Mouse (Mus musculus) spleen, adult 18-20 months (tissue): Measurements from ENCODE around the gene Syngap1.
"Not testable (repeated sequence)": the region's sequence is repeated elsewhere in the genome, so short reads cannot be mapped to it uniquely, and the experiment has no call there.

Source experiments
- DNase-seq, 2 experiments: peaks; one replicate each; pipeline ENCODE4 v3.0.0; 2022; ENCODE audit warnings: mixed read lengths in 2 of 2

Gene Syngap1

DNA sequence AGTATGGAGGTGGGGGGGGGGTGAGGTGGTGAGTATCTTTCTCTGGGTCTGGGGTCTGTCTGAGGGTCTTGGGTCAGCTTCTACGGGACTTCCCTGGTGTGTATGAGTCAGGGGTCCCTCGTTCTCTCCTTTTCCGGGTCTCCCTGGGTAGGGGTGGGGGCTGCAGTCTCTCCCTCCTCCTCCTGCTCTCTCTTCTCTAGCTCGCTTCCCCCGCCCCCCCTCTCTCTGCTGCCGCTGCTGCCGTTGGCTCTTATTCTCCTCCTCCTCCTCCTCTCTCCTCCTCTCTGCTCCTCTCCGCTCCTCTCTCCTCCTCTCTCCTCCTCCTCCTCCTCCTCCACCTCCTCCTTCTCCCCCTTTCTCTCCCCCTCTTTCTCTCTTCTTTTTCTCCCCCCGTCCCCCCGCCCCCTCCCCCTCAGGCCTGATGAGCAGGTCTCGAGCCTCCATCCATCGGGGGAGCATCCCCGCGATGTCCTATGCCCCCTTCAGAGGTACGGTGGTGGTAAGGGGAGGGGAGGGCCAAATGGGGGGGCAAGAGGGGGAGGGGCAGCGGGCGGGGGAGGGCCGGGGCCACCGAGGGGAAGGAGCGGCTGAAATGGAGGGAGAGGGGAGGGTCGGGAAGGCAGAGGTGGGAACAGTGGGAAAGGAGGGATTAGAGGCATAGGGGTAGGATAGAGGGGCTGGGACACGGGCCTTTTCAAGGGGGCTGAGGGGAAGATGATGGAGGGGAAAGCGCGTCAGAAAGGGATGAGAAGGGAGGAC, at the start of gene Syngap1:
Gene Syngap1 (plus strand): TSS at position 223 of the 759 bp plus-strand sequence.
- DNase-seq = no peak

- no peak for DNase-seq
Measured at GRCm38 (mm10) chr17:26892635-26893375, 48.2 kb upstream of the Syngap1 start.

GRCm38 (mm10) chr17:26893492-26893891, 47.6 kb upstream of the Syngap1 start:
- no peak for DNase-seq

GRCm38 (mm10) chr17:26894342-26894741, 46.7 kb upstream of the Syngap1 start:
- no peak for DNase-seq

DNA sequence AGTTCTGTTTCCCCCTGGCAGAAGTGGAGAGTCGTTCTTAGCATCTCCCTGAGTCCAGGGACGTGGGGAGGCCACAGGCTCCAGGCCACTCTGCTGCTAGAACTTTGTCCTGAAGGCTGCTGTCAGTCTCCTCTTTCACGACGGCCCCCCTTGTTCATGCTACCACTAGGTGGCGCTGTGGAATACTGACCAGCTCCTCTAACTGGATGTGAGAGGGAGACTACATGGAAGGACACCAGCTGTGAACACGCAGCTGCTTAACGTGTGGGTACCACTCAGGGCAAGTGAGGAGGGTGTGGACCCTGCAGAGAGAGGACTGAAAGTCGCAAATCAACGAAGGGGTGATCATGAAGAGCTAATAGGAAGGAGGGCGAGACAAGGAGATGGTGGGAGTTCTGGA, 45.5 kb upstream of the Syngap1 start:
- DNase-seq = peak; percentile 40 to 71

- no peak for DNase-seq
Measured at GRCm38 (mm10) chr17:26900916-26901315, 40.1 kb upstream of the Syngap1 start.

- DNase-seq = no peak
Measured at GRCm38 (mm10) chr17:26904320-26904719, 36.7 kb upstream of the Syngap1 start.

DNA sequence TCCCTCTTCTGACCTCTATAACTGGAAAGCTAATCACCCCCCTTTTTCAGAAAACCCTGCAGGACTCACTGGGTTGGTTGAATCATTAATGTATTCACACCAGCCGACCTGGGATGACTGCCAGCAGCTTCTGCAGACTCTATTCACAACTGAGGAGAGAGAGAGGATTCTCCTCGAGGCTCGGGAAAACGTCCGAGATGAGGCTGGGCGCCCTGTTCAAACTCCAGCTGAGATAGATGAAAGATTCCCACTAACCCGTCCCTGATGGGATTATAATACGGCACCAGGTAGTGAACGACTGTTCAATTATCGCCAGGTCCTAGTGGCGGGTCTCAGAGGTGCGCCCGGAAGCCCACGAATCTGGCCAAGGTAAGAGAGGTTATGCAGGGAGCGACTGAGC, 33.5 kb upstream of the Syngap1 start:
- DNase-seq = not testable (repeated sequence)

GRCm38 (mm10) chr17:26915248-26915647, 25.8 kb upstream of the Syngap1 start:
- no peak for DNase-seq

DNA sequence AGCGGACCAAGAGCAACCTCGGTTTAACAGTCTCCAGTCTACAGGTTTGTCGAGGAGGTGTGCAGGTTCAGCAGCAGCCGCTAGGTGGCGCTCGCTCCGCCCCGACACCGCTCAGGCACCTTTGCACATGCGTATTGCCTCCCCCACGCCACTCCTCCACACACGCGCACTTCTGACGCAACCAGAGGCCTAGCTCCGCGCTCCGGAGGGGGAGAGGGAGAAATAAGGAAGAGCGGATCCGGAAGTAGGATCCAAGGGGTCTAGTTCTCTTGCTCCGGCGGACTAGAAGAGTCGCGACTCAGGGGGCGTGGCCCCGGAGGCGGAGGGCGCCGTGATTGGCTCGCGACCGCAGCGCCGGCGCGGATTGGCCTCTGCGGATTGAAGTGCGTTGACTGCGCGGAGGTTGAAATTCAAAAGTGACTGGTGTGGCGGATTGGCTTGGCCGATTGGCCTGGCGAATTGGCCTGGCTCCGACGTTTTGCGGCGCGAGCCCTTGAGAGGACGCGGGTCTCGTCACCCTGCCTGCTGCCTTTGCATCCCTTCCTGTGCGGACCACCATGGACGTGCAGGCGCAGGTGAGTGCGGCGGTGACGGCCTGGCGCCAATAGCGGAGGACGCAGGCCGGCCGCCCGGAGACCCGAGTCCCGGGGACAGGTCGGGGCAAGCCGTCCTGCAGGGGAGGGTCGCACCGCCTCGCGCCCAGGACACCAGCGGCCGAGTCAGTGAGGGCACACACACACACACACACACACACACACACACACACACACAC, 24.2 kb upstream of the Syngap1 start, which contains the start of gene Kifc5b:
Gene Kifc5b (plus strand): TSS at position 381 of the 772 bp plus-strand sequence.
- DNase-seq = peak; percentile 97

GRCm38 (mm10) chr17:26917560-26917959, 23.5 kb upstream of the Syngap1 start:
- not testable (repeated sequence) for DNase-seq

DNA sequence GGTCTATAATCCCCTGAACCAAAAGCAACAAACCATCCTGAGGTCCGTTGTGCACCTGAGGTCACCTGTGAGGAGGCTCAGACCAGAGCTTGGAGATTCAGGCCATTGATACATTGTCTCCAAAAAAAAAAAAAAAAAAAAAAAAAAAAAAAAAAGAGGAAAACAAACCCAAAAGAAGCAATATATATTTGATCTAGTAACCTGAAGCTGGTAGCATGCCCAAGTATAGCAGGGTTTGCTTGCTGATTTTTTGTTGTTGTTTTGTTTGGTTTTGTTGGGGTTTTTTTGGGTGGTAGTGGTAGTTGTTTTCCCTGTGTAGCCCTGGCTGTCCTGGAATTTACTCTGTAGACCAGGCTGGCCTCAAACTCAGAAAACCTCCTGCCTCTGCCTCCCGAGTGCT, 22.7 kb upstream of the Syngap1 start:
- no peak for DNase-seq

- not testable (repeated sequence) for DNase-seq
Measured at GRCm38 (mm10) chr17:26919516-26919915, 21.5 kb upstream of the Syngap1 start.

DNA sequence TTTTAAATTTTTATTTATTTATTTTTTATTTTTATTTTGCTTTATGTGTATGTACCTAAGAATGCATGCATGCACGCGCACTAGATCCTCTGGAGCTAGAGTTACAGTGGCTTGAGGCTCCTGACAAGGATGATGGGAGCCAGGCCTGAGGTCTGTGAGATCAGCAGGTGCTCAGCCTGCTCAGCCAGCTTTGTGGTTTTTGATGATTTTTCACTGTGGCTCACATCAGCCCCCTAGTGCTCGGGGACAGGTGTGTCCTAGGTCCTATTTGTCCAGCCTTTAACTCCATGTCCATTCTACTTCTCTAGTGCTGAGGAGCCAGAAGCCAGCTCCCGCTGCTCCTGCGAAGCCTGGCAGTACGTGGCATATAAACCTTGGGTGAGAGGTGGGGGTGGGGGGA, 18.7 kb upstream of the Syngap1 start:
- DNase-seq = not testable (repeated sequence)

DNA sequence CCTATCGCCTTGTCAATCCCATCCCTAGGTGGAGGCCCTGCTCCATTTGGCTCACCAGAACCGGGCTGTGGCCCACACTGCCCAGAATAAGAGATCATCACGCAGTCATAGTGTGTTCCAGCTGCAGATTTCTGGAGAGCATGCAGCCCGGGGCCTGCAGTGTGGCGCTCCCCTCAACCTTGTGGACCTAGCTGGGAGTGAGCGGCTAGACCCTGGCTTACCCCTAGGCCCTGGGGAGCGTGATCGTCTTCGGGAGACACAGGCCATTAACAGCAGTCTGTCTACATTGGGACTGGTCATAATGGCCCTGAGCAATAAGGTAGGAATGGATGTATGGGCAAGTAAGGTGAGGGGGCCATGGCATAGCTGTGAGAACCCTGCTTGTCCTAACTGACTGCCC, 15.6 kb upstream of the Syngap1 start:
- not testable (repeated sequence) for DNase-seq

DNA sequence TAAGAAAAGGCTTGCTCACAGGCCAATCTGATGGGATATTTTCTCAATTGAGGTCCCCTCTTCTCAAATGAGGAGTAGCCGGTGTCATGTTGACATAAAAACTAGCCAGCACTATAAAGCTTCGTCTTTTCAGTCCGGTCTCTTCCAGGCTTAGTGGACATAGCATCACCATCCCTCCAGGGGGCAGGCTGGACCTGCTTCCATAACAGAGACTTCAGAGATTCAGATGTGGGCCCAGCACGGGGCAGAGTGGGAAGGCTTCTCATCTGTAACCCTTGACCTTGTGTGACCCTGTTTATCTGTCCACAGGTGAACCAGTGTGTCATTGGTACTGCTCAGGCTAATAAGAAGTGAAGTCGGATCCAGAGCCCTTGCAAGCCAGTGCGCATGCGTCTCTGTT, 9.3 kb upstream of the Syngap1 start:
- DNase-seq = peak in 1 of 2 experiments; percentile 52

GRCm38 (mm10) chr17:26932839-26933398, 8.1 kb upstream of the Syngap1 start, which contains the start of gene Phf1:
Gene Phf1 (plus strand): TSS chr17:26933052.
- peak; percentile 98 to 100 for DNase-seq

GRCm38 (mm10) chr17:26933419-26933818, 7.6 kb upstream of the Syngap1 start:
- no peak for DNase-seq

- no peak for DNase-seq
Measured at GRCm38 (mm10) chr17:26933885-26934827, 6.9 kb upstream of the Syngap1 start.

DNA sequence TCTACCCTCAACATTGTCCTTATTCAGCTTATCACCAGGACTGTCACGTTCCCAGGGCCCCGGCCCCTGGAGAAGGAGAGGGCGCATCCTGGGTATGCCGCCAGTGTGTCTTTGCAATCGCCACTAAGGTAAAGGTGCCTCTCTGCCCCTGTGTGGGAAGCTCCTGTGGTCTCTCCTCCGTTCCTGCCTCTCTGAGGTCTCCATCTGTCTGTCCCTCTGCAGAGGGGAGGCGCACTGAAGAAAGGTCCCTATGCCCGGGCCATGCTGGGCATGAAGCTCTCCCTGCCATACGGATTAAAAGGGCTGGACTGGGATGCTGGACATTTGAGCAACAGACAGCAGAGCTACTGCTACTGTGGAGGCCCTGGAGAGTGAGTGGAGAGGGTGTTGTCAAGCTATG, 6.0 kb upstream of the Syngap1 start:
- DNase-seq = no peak

DNA sequence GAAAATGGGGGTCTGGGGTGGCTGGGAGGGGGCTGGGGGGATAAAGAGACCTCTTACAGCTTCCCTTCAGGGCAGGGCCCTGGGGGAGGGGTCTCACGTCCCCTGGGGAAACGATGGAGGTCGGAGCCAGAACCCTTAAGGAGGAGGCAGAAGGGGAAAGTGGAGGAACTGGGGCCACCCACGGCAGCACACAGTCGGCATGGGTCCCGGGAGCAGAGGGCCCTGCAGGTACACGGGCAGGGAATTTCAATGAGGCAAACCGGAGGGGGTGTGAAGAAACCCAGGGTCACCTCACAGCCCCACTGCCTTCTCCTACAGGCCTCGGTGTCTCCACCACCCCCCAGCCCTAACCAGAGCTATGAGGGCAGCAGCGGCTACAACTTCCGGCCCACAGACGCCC, 4.6 kb upstream of the Syngap1 start:
- DNase-seq = no peak
